In genomic region chr16:13447284-13448050, GRCm38 (mm10) we compare ENCODE assay signal across 8 mouse cellular contexts.
DNase-seq lines count a peak whose midpoint lies in the region; ATAC-seq and TF ChIP-seq lines count a peak whose summit lies in the region.

No protein-coding gene starts in this region.

- H3K9me3 ChIP-seq in E14TG2a.4 (ENCODE audit: low read length): no peaks in the 10 kb centered on the region
- no peaks in the 10 kb centered on the region for H3K9me3 ChIP-seq in heart, embryonic 12.5 days (replicated peaks)
- H3K9me3 ChIP-seq in lung, embryonic 16.5 days (ENCODE audit: control insufficient read depth, low read length): no peaks in the 10 kb centered on the region

- peak; percentile 46 to 63 for DNase-seq in adrenal gland, adult 18-20 months (ENCODE audit: low spot score in 2 of 2)
- DNase-seq in kidney, postnatal 10 days: peak; percentile 79
- peak; percentile 42 for DNase-seq in retina, postnatal 1 day
- no peak for DNase-seq in spleen, adult 18-20 months

- TF ChIP-seq POLR2A in embryonic fibroblast, embryonic 13.5 days (IDR thresholded peaks at IDR 0.05; ENCODE audit: low read depth, low read length): peak; percentile 56

- H3K4me3 ChIP-seq in E14TG2a.4 (replicated peaks; ENCODE audit: low read length): peak overlapping the region; percentile 85
- H3K4me3 ChIP-seq in embryonic fibroblast, embryonic 13.5 days (ENCODE audit: insufficient read depth, low read length): peak overlapping the region; percentile 69
- H3K4me3 ChIP-seq in heart, embryonic 12.5 days: peak overlapping the region; percentile 65
- H3K4me3 ChIP-seq in lung, embryonic 16.5 days (ENCODE audit: low read length): peak overlapping the region; percentile 64

- H3K4me1 ChIP-seq in E14TG2a.4 (replicated peaks; ENCODE audit: low read depth, low read length): peaks cover 34% of the 10 kb centered on the region
- H3K4me1 ChIP-seq in embryonic fibroblast, embryonic 13.5 days (ENCODE audit: control insufficient read depth, insufficient read depth, low read length): no peaks in the 10 kb centered on the region
- H3K4me1 ChIP-seq in heart, embryonic 12.5 days (replicated peaks): peaks cover 23% of the 10 kb centered on the region
- H3K4me1 ChIP-seq in lung, embryonic 16.5 days (replicated peaks; ENCODE audit: control insufficient read depth, insufficient read depth, low read length): peaks cover 14% of the 10 kb centered on the region

- peaks cover 90% of the 10 kb centered on the region for H3K27me3 ChIP-seq in E14TG2a.4 (ENCODE audit: insufficient read depth, low read length)
- peaks cover 13% of the 10 kb centered on the region; the same call in 1 of the 2 replicates for H3K27me3 ChIP-seq in heart, embryonic 12.5 days (replicated peaks)
- H3K27me3 ChIP-seq in lung, embryonic 16.5 days (ENCODE audit: control insufficient read depth, insufficient read depth, low read depth, low read length): no peaks in the 10 kb centered on the region; the same call in 1 of the 2 replicates

- TF ChIP-seq CTCF in E14TG2a.4 (conservative IDR thresholded peaks at IDR 0.05; ENCODE audit: low read length): no peak
- TF ChIP-seq CTCF in embryonic fibroblast, embryonic 13.5 days (IDR thresholded peaks at IDR 0.05; ENCODE audit: borderline replicate concordance, insufficient read depth, low read length): no peak

- ATAC-seq in heart, embryonic 12.5 days (ENCODE audit: insufficient number of reproducible peaks, low FRiP score): peak; percentile 82
- ATAC-seq in lung, embryonic 16.5 days (ENCODE audit: low read depth): peak; percentile 86

- peak overlapping the region; percentile 100 for H3K4me2 ChIP-seq in heart, embryonic 12.5 days
- H3K4me2 ChIP-seq in lung, embryonic 16.5 days (ENCODE audit: low read depth, low read length): peak overlapping the region; percentile 97

- peak overlapping the region; percentile 75 for H3K9ac ChIP-seq in heart, embryonic 12.5 days
- peak overlapping the region; percentile 72 for H3K9ac ChIP-seq in lung, embryonic 16.5 days (ENCODE audit: low read length)

- peak overlapping the region; percentile 43; the same call in 1 of the 2 replicates for H3K27ac ChIP-seq in embryonic fibroblast, embryonic 13.5 days (ENCODE audit: insufficient read depth, low read length)
- H3K27ac ChIP-seq in heart, embryonic 12.5 days (ENCODE audit: poor library complexity, severe bottlenecking): no peak overlapping the region
- peak overlapping the region; percentile 41; the same call in 1 of the 2 replicates for H3K27ac ChIP-seq in lung, embryonic 16.5 days (ENCODE audit: low read length)

- H3K36me3 ChIP-seq in E14TG2a.4 (ENCODE audit: insufficient read depth, low read length): no peaks in the 10 kb centered on the region
- H3K36me3 ChIP-seq in heart, embryonic 12.5 days: no peaks in the 10 kb centered on the region
- no peaks in the 10 kb centered on the region for H3K36me3 ChIP-seq in lung, embryonic 16.5 days (ENCODE audit: control insufficient read depth, insufficient read depth, low read length)

- WGBS in heart, embryonic 12.5 days: under 1% methylated on average over 37 of the region's 43 CpGs
- WGBS in lung, embryonic 16.5 days: under 1% methylated on average over 32 of the region's 43 CpGs

Comparison
In these comparisons a context has a peak if more than half of its experiments do, and no peak if none do; other contexts are left out.
1. DNase-seq: peak in adrenal gland, adult 18-20 months (2 of 2), kidney, postnatal 10 days (single experiment) and retina, postnatal 1 day (single experiment); none in spleen, adult 18-20 months (0 of 2).
2. Peak in every context shown above with its lines, with median percentiles within 50 percentile points of each other: H3K4me3 ChIP-seq.